Mouse (Mus musculus) ovary, adult 18-20 months (tissue): ENCODE results near the gene Npl.

Source experiments
- DNase-seq: peaks from one replicate; pipeline ENCODE4 v3.0.0; 2022; ENCODE audit warnings: low spot score, mixed read lengths

Gene Npl

DNA sequence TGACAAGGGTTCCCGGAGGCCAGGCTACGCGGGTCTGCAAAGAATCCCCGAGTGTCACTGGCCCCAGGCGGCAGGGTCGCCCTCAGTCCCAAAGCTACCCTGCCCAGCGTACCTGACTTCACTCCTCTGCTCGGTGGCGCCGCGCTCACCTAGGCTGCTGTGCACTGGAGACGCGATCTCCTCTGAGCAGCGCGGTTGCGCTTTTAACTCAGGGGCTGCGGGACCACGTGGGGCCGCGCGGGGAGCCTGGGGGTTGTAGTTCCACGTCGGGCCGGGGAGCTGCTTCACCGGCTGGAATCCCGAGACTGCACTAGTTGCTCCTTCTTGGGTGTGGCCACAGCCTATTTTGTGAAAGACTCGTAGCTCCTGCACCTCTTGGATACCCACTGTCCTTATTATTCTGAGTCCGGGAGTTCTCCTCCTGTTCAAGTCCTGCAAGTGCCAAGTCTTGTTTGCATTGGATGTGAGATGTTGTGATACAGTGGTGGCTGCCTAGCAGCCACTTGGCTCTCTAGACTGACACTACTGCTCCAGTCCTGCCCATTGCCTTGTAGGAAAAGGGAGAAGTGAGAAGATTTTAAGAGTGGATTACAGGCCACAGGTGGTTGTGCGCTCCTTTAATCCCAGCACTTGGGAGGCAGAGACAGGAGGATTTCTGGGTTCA, at the start of gene Npl:
TSS of gene Npl (minus strand) at position 510 of the 664 bp plus-strand sequence.
- peak; percentile 59 for DNase-seq

DNA sequence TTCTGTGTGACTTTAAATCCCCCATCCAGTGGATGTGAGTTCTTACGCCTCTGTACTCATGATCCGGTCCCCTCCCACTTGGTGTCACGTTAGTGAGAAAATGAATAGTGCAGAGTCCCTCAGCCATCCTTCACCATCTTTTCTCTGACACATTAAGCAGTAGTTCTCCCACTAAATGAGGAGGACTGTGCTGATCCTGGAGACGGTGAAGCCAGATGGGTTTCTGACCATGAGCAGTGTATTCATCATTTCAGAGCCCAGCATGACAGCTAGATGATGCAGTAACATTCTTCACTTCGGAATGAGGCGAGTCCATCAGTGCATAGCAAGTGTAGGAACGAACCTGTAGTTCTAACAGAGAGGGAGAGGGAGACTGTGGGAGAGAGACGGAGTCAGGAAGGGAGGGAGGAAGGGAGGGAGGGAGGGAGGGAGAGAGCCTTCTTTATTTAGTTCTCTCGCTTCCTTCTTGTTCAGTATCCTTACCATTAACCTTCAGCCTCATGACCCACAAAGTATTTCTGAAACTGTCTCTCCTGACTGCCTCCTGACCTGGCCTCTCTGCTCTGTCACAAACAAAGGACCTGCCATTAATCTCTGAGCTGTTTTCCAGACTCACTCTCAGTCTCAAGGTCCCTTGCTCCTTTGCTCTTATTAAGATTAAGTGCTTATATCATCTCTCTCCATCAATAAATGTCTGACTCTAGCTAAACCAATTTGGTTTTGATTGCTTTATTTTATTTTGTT, 49.6 kb upstream of the Npl start:
- no peak for DNase-seq

DNA sequence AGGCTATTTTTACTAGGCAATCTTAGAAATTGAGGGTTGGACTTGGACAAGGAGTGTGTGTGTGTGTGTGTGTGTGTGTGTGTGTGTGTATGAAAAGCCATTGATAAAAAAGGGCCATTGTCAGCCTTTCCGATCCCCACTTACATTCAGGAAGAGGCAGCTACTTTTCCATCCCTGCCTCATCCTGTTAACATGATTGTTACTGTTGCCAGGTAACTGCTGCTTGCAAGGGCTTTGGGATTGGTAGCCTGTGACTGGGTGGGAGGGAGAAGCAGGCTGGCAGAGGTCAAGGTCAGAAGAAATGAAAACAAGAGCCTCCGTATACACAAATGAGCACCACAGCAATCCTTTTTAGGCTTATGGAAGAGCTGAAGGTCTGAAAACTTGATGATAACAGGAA, 48.9 kb upstream of the Npl start:
- peak; percentile 35 for DNase-seq

DNA sequence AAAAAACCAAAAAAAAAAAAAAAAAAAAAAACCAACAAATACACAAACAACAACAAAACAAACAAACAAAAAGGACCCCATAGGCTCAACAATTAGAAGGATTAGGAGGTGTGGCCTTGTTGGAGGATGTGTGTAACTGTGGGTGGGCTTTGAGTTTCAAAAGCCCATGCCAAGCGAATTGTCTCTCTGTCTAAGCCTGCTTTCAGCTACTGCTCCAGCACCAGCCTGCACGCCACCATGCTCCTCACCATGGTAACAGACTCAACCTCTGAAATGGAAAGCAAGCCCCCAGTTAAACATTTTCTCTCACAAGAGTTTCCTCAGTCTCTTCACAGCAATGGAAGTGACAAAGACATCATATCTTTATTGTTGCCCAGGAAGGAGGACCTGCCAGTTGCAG, 43.8 kb upstream of the Npl start:
- no peak for DNase-seq

DNA sequence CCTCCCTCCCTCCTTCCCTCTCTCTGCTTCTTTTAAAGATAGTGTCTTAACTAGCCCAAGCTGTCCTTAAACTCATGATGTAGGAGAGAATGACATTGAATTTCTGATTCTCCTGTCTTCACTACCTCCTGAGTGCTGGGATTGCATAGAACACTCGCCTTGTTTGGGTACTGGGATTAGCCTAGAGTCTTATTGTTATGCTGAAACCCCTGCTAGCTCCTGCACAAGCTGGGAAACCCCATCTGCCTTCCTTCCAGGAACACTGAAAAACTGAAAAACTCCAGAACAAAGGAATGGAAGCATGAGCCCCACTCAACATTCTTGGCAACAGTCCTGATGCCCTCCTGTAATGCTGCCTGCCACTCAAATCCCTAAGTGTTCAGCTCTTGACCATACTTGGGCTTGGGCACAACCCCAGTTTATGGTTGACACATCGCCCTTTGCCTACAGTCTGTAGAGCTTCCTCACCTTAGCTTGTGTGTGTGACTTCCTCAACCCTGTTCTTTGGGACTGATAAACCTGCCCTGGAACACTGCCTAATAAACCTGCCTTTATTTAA, 40.4 kb upstream of the Npl start:
- no peak for DNase-seq

DNA sequence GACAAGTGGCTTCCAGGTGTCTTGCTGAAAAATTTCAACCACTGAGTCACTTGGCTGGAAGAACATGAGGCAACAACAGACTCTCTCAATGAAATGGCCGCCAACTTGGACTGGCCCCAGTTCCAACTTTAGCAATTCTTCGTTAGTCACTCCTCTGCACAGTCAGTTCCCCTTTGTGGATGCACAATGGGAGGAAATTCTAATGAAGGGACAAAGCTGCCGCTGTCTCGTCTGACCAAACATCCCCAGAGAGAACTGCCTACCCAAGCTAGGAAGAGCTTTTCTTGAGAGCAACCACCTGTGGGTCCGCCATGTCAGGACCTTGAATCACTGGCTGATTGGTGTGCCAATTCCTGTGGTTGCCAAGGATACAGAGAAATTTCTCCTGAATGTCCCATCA, 38.1 kb upstream of the Npl start:
- no peak for DNase-seq

DNA sequence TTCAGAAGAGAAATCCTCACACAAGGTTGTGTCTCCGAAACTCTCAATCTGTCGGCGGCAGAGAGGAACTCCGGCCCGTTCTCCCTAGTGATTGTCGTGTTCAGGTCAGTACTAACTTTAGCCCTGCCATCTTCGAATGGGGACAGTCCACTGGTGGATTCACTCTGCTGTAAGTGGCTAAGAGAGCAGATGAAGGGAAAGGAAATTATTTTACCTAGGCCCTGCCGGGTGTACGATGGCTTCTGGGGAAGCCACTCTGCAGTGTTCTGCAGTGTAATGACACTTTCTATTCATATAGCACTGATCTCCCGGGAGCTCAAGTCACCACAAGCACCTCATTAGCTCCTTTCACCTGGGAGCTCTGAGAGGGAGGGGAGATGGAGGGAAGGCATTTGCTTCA, 37.0 kb upstream of the Npl start:
- DNase-seq, result no peak

DNA sequence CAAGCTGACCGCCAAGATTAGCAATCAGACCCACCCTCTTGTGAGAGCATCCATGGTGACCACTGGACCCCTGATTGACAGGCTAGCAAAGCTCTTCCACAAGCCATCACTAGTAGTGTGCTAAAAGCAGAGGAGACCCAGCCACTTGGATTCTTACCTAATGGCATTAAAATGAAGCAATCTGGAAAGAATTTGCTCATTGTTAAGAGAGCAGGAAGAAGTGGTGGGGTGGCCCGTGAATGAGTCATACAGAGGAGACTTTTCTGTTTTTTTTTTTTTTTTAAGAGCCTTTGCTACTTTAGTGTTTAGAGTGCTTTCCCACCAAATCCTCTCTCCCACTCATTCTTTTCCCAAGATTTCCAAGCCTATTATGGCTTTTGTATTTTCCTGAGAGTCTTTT, 35.9 kb upstream of the Npl start:
- no peak for DNase-seq

DNA sequence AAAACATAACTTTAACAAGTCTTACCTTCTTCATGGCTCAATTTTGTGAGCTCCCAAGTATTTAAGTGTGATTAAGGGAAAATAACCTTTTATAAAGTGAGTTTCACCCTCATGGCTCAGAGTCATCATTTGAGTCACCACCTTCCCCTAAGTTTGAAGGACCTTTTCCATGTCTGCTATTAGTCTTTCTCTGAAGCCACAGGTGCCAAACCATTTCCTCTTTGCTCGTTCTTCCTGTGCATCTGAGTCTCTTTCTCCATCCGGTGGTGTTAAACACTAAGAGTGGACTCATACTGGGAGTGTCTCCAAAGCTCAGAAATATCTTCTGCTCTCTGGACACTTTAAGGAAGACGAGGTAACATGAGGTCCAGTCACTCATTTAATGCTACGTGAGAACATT, 33.3 kb upstream of the Npl start:
- DNase-seq, result no peak

DNA sequence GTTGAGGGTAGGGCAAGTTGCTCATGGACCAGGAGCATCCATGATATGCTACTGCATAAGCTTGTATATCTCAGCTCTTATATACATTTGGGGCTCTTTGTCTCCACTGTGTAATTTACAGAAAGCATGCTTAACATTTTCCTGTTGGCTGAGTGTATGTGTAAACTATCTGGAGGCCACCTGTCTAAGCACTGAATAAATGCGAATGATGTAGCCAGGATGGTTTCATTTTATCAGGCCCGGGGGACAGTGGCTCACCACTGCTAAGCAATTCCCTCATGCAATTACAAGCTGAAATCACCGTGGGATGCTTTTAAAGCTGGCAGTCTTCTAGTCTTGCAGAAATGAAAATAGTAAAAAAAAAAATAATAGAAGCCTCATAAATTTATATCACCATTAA, 24.9 kb upstream of the Npl start:
- no peak for DNase-seq

DNA sequence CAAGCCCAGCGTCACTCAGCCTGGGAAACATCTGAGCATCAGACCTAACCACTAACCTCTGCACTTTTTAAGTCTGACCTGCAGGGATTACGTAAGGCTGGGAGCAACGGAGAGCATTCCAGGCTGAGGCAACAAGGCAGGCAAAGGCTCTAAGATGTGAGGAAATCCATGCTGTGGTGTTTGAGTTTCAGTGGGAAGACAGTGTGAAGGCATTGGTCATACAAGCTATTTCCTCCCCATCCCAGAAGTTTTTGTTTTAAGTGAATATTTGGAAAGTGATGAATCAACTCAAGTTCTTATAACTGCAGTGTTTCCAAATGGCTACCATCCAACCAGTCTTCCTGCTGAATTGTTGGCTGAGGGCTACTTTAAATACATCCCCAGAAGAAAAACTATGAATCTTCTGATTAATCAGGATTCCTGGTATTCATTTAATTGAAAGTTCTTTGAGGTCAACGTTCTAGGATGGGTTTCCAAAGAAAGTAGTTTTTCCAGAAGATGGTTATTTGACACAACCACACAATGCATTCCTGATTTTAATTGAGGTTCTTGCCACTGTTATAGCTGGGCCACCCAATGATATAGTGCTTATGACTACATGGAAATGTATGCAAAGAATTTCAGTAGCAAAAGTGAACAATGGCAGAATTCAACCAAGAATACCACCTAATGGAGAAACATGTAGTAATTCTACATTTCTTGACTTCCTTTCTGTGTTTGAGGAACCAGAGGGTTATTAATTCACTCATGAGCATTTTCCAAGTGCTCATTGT, 22.6 kb upstream of the Npl start:
- DNase-seq, result no peak

DNA sequence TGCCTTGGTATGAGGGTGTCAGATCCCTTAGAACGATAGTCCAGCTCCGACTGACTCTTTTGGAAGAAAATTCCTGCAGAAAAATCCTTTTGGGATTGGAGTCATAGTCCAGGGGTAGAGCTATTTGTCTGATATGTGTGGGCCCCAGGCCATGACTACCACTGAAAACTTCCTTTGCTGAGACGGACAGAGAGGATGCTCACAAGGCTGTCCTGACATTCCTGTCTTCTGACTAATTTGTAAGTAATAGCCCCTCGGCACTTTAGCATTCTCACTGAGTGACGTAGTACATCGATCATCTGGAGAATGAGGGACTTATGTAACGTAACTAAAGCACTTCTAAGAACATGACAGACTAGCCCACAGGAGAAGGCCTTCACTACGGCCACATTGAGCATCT, 15.9 kb upstream of the Npl start:
- no peak for DNase-seq

DNA sequence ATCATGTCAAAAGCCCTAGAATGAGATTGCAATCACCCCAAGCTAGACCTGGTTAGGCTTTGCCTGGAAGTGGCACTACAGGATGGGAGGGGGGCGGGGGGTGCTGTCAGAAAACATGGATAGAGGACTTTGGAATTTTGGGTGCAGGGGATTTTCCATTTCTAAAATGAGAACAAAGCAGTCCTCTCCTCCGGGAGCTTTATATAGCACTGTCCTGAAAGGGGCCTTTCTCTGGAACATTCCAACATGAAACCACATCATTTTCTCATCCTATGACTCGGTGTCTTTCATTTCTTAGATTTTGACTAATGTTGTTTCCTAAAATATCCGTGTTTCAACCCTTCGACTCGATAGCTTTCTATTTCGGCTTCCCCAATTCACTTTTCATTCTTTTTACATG, 14.9 kb upstream of the Npl start:
- DNase-seq, result no peak

DNA sequence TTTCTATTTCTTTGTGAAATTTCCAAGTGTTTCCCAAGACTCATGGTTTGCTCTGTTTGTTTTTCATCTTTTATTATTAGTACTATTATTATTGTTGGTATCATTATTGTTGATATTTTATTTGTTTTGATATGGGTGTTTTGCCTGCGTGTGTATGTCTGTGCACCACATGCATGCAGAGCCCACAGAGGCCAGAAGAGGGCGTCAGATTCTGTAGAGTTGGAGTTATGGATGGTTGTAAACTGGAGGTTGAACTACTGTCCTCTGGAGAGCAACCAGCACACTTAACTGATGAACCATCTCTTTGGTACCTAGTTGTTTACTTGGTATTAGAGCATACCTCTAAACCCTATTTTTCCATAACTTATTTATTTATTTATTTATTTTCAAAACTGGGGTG, 13.8 kb upstream of the Npl start:
- DNase-seq, result no peak

DNA sequence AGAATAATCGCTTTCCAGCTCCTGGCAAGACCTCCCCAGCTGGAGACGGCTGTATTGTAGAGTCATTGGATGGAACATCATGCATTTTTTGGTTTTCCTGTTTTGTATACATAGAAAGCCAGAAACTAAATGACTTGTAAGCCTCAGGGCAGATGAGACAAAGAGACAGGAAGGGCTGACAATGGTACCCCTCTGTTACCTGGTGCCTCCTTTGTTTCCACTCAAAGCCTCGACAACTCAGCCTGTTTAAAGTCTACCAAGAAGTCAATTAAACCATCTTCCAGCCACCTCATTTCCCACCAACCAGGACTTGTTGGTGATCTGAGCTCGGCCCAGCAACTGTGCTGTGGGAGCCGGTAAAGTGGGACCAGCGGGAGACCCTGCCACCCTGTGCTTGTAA, 11.0 kb upstream of the Npl start:
- DNase-seq, result no peak

DNA sequence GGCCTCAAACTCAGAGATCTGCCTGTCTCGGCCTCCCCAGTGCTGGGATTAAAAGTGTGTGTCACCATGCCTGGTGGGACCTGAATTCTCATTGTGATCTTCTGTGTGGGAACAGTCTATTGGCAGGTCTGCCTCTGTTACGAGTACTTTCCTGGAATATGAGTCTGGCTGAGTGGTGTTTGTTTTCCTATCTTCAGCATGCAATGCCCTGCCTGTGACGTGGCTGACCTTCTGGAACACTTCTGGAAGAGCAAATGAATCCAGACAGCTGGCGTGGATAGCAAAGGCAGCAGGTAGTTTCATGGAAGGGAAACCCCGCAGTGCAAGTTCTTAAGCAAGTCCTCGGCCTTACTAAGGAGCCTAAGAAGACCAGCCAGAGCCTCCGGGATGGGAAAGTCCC, 9.9 kb upstream of the Npl start:
- no peak for DNase-seq

DNA sequence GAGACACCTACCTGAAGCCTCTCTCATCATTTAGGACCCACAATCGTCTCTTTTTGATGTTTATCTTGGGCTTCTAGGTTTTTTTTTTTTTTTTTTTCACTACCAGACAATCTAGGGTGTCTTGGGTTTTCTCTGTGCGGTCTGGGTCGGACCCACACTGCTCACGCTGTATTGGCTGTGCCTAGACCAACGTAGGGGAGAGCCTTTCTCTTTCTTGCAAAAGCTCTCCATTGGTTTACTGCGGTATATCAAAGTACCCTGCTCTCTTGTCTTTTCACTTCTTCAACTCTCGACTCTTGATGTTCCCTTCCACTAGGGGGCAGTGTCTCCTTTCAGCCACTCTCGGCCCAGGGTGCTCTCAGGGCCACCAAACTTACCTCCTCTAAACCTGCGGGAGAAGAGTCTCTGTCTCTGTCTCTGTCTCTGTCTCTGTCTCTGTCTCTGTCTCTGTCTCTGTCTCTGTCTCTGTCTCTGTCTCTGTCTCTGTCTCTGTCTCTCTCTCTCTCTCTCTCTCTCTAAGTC, 9.3 kb upstream of the Npl start:
- peak; percentile 26 for DNase-seq

DNA sequence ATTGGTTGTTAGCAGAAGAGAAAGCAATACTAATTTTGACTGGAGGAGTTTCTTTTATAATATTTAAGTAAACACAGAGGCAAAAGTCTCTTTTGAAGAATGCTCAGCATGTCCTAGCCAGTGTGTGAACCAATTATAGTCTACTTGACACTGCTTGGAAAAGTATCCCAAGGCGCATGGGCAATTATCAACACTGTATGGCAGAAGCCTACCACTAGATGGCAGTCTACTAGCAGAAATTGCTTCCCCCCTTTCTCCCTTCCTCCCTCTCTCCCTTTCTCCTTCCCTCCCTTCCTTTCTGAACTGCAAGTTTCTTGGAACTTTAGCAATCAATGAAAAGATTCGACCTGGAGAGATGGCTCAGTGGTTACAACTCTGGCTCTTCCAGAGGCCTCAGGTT, 7.1 kb upstream of the Npl start:
- no peak for DNase-seq

DNA sequence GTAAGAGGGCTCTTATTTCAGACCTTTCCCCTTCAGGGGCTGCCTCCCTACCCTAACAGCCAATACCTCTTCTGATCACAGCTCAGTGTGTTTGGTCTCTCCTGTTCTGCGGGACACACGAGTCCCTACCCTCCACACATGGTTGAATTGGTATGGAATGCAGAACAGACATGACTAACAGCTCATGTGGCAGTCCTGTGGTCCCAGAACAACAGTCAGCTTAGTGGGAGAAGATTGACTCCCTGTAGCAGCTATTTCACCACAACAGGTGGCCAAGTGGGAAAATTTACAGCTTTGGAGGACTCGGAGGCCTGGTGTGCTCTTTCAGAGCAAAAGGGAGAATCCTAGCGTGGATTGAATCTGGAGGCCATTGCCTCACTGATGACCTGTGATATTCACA, 6.4 kb upstream of the Npl start:
- DNase-seq, result no peak

DNA sequence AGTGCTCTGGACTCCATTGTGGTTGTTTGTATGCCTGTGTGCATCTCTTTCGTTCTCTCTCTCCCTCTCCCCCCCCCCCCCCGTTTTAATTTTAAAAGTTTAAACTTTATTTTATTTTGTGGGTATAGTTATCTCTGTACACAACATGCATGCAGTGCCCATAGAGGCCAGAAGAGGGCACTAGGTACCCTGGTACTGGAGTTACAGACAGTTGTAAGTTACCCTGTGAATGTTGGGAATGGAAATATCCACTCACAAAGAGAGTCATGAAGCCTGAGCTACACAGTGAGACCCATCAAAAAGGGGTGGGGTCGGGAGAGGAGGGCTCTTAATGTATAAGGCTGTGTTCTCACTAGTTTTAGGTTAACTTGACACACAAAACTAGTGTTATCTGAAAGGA, 969 bp upstream of the Npl start:
- DNase-seq, result no peak

DNA sequence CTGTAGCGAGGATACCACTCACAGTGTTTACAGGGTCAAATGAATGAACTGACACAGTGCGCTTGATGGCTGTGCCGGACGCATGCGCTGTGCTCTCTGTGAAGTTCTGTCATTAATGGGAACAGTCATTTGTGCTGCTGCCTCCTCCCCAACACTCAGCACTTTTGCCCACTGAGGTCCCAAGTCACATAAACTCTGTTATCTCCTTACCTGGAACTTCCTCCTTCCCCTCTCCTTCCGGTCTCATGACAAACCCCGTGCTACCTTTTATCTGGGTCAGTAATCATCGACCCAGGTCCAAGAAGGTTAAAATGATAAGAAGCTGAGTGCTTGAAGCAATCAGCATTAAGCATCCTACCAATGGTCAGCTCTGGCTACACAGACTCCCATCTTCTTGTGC, 2.3 kb downstream of the Npl start:
- DNase-seq, result no peak

DNA sequence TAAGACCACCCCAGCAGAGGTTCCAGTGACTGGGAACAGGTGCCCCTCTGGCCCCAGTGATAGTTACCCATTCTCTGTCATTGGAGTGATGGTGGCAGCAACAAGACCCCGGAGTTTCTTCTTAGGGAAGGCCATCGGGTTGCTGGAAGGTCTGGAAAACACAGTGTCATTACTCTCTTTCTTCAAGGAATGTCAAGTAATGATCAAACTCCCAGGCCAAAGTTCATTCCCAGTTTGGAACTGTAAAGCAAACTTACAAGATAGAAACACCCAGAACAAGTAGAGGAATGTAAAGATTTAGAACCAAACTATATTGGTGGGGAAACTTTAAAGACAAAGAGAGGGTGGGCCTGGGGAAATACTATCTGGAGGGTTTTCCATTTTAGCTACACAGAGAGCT, 4.6 kb downstream of the Npl start:
- DNase-seq, result no peak
